Mouse (Mus musculus) frontal cortex, postnatal 36 days (tissue): ENCODE data around the gene Eefsec.
A peak's percentile ranks its signal among the peaks of the same experiment; 100 is the strongest.

ENCODE experiments used
- DNase-seq, 2 experiments: peaks; one replicate each; pipeline ENCODE4 v3.0.0; 2022; ENCODE audit warnings: low spot score in 2 of 2

The Eefsec gene

GRCm38 (mm10) chr6:88262160-88262559 is 184.2 kb downstream of the Eefsec start:
- DNase-seq: peak in 1 of 2 experiments; percentile 21

GRCm38 (mm10) chr6:88260645-88261044 is 185.7 kb downstream of the Eefsec start:
- DNase-seq: no peak

GRCm38 (mm10) chr6:88259621-88260020 is 186.7 kb downstream of the Eefsec start:
- DNase-seq: no peak

DNA sequence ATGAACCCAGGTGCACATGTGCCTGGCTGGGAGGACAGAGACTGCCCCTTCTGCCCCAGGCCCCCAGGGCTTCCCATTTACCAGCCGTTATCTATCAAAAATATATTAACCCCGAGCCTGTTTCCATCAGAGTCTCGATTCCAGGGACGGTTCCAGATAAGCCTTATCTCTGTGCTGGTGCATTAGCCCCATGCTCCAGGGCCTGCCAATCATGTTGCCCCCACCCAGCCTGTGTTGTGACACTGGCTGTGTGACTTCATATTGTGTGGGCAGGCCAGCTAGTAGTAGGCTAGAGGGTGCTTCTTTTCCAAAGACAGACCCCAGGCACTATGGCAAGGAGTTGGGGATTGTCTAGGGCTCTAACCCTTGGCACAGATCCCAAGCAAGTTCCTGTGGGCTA is 190.9 kb downstream of the Eefsec start:
- no peak for DNase-seq

DNA sequence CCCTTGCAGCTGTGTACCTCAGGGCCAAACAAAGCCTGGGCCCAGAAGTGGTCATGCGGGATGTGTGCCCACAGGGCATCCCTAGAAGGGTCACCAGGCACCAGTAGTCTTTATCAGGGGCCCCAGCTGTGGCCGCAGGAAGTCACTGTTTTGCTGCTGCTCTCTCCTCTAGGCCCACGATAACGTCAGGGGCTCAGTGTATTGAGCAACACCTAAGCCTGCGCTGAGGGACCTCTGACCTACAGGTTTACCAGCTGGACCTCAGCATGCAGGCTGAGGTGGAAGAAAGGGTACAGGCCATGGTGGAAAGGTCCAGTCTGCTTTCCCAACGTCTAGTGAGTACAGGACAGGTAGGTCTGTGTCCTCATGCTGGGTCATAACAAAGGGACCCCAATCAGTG is 192.3 kb downstream of the Eefsec start:
- DNase-seq: no peak

- DNase-seq: no peak
Measured at GRCm38 (mm10) chr6:88251798-88252478, 194.4 kb downstream of the Eefsec start.

GRCm38 (mm10) chr6:88251396-88251795 is 194.9 kb downstream of the Eefsec start:
- DNase-seq: no peak

DNA sequence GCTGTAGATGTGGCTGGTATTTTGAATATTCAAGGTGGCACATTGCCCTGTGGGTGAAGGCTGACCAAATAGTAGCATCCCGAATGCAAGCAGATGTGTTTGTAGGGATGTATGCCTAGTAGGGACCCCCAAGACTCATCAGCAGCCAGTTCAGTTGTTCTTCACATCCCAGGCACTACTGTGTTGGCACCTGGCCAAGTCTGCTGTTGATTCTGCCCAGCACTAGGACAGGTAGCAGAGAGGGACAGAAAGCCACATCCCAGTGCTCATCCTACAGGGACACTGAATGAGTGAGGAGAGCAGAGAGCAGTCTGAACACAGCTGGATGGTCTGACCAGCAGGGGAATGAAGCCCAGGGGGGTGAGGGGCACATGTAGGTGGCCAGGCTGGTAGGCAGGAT is 197.1 kb downstream of the Eefsec start:
- no peak for DNase-seq

- DNase-seq: peak in 1 of 2 experiments; percentile 17
Measured at GRCm38 (mm10) chr6:88242604-88243003, 203.7 kb downstream of the Eefsec start.

DNA sequence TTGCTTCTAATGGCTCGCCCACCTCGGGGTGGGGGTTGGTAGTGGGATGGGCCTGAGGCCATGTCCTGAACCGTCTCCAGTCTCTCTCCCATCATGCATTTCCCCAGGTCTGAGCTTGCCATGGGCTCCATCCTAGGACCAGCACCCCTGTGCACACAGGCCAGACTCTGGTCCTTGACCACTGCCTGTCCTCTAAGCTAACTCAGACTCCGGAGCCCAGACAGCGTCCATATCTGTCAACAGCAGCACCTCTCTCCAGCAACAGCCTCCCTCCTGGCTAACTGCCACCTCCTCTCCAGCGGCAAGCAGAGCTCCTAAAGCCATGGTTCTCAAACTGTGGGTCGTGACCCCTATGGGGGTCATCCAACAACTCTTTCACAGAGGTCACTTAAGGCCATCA is 209.8 kb downstream of the Eefsec start:
- DNase-seq: no peak

- no peak for DNase-seq
Measured at GRCm38 (mm10) chr6:88235983-88236382, 210.4 kb downstream of the Eefsec start.

DNA sequence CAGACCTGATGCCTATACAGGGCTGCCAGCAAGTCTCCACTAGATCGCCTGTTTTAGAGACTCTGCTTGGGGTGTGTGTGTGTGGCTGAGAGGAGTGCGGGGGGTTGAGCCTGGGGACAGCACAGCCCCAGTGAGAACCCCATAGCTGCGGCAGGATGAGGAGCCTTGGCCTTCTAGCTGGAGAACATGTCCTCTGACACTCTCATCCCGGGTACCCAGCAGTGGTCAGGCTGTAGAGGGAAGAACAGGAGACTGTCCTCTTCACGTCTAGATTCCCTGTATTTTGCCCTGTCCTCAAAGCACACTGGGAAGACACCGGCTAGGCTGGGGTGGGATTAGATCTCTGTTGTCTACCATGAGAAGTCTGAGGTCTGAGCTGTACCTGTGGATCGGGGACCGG is 210.9 kb downstream of the Eefsec start:
- DNase-seq: no peak

GRCm38 (mm10) chr6:88233996-88234395 is 212.3 kb downstream of the Eefsec start:
- DNase-seq: no peak

DNA sequence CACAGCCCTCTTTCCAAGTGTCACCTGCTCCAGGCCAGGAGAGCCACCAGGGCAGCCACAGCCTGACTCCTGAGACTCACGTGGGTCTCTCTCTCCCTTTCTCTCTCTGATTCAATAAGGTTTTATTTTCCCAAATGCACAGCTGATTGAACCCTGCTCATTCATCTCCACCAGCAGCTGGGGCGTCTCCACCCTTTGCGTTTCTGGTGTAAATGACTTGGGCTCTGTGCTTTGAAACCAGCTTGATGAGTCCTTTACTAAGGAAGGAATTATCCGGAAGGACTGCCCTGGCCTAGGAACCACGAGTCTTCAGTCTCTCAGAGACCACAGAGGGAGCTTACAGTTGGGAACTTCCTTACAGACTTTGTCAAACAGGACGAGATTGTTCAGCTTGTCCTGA is 214.1 kb downstream of the Eefsec start:
- DNase-seq: no peak

DNA sequence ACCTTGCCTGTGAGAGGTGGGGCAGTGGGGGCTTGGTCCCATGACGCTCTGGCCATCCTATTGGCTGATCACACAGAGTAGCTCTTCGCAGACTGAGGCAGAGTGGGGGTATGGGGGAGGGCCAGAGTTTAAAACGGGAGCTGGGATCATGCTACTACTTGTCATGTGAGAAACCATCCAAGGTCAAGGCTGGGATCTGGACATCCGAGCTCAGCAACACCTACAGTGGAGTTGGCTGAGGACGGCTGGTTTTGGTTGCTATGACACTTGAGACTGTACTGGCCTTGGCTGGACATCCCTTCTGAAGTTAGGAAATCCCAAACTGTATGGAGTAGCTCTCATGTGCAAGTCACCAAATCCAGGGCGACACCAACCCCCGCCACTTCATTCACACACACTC is 214.5 kb downstream of the Eefsec start:
- DNase-seq: no peak

- no peak for DNase-seq
Measured at GRCm38 (mm10) chr6:88229221-88229620, 217.1 kb downstream of the Eefsec start.

DNA sequence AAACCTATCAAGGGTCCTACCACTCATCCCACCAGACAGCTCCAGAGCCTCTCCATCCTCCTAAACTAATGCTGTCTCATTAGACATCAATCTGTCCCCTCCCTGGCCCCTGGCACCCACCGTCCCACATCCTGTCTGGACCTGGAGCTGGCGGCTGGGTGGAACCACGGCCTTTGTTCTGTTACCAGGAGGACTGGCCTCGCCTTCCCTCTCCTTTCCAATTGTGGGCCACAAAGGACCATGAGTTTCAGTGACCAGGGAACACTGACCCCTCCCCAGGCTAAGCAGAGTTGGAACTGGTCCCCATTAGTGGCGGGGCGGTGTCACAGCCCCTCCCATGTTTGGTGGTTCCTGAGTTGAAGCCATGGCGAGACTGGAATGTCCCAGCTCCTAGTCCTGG is 218.8 kb downstream of the Eefsec start:
- no peak for DNase-seq

DNA sequence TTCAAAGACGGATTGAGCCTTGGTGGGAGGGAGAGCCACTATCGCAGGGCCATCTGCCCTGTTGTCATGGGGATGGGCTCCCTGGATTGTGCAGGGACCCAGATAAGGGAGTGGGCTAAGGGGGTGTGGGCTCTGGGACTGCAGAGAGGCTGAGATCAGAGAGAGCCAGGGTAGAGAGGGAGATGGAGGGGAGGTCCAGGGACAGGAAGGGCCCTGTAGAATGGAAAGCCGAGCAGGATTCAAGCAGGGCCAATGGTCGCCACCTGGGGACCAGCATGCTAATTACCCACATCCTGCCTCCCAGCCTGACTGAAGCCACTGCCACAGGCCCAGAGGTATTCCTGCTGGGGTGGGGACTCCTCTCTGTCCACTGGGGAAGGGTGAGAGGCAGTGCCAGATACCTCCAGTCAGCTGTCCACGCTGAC is 219.8 kb downstream of the Eefsec start:
- no peak for DNase-seq

DNA sequence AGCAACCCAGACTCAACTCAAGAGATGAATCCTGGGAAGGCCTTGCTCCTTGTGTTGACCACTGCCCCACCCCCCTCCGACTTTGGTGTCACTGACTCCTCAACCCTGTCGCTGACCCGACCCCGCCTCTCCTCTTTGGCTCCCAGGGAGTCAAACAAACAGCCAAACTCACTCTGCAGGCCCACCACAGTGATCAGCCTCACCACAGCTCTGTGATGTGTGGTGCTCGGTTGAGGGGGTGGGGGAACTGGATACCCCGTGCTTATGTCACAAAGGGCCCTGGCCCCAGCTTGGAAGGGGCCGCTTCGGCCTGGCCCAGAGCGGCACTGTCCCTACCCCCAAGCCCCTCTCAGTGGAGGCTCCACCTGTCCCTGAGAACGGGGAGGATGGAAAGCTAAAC is 224.4 kb downstream of the Eefsec start, which contains the start of gene Dnajb8:
Gene Dnajb8, plus strand, starts transcription at position 301 of the 400 bp plus-strand sequence.
- no peak for DNase-seq

DNA sequence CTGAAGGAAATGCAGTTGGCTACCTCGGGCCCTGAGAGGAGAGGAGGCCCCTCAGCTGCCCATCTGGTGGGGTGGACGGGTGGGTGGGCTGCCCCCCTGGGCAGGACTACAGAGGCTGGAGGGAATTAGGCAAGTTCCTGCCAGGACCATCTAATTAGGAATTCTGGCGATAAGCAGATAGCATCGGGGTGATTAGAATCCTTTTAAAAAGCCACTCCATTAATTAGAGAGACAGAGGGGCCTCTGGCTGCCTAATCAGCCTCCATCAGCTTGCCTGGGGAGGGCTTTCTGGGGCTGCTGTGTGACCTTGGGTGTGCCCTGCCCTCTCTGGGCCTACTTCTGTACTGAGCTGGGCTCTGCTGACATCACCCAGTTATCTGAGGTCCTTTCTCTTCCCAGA is 227.2 kb downstream of the Eefsec start:
- DNase-seq: no peak

DNA sequence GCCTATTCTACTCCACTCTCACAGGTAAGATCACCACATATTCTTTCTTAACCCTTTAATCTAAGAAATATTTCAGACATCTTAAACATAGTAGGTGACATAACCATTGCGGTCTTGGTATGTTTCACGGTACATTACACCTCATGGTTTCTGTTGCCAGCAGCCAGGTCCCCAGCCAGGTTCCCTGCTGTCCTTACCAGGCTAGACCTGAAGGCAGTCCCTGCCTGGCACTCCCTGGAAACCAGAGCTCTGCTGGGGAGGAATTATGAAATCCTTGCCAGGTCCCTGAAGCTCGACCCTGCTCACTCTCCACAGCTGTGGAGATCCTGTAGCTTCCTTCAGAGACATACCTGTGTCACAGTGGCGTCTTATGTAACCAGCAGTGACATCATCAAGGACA is 230.1 kb downstream of the Eefsec start:
- no peak for DNase-seq

- no peak for DNase-seq
Measured at GRCm38 (mm10) chr6:88215797-88216196, 230.5 kb downstream of the Eefsec start.

DNA sequence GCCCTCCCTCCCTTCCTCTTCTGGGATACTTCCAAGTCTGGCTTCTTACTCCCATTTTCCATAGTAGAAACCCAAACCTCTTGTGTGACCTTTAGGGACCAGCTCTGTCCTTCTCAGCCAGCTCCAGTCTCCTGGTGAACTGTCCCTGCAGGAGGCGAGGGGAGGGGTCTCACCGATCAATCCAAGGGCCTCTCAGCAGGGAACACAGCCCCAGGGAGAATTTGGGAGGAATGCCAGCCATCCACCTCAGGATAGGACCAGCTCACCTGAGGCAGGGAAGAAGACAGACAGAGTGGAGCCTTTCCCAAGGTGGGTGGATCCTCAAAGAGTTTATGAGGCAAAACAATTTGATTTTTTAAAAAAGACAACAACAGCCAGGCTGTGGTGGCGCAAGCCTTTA is 236.2 kb downstream of the Eefsec start:
- no peak for DNase-seq

- no peak for DNase-seq
Measured at GRCm38 (mm10) chr6:88209453-88209852, 236.9 kb downstream of the Eefsec start.
